Mouse (Mus musculus) bone marrow macrophage, adult 2 months (primary cell): ENCODE data around the gene Fosl2.

Source experiments
- CTCF ChIP-seq: IDR thresholded peaks from 2 replicates; pipeline ENCODE4 v1.5.1; 2012; ENCODE audit warnings: low read depth, mild to moderate bottlenecking, low read length, moderate library complexity
- POLR2A ChIP-seq: IDR thresholded peaks from 2 replicates; pipeline ENCODE4 v1.6.1; 2012; ENCODE audit warnings: mild to moderate bottlenecking, low read depth, low read length, borderline replicate concordance

DNA sequence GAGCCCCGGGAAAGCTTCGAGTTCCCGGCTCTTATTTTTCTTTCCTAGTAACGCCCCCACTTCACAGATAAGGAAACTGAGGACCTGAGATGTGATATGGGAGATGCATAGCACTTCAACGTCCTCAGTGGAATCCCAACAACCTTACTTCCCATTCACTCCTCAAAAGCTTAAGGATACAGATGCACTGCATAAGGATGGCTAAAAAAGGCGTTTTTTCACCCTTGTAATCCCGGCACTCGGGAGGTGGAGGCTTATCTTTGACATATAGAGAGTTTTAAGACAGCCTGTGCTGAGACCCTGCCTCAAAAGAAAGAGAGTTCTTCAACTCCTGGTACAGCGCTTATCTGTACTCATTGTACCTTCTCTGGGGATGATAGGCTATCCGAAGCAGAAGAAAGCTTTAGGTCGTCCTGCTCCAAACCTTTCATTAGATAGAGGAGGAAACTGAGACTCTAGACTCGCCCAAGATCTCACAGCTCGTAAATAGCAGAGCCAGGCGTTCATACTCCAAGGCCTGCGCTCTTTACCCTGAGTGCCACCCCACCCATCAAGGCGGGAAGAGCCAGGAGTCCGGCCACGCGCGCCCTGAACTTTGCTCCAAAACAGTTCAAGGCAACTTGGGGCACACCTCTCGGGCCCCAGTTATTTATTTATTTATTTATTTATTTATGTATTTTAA lies 1.4 kb upstream of the Fosl2 start:
- TF ChIP-seq CTCF, result no peak
- TF ChIP-seq POLR2A, result no peak
